Mouse (Mus musculus) hindbrain, embryonic 16.5 days (tissue): ENCODE measurements around the gene Etv3. TPM values are rescaled to one million over a fixed set of nuclear protein-coding genes. Genes with fewer than 3 reads are reported as not detected.

Experiments used
- ATAC-seq: fragments of 200-750 bp; cut with Nextera tagmentation; 2 replicates; pipeline ENCODE4 v1.8.0; 2017; ENCODE audit warnings: moderate TSS enrichment, moderate library complexity
- H3K27ac ChIP-seq: fragments of 300-500 bp; sonication (generic); 2 replicates; pipeline ENCODE4 v1.5.1; 2014; ENCODE audit warnings: low read depth, mild to moderate bottlenecking, control low read depth, low read length, moderate library complexity
- H3K27me3 ChIP-seq: fragments of 300-500 bp; sonication (generic); replicated peaks from 2 replicates; pipeline ENCODE4 v1.6.1; 2014; ENCODE audit warnings: low read length; ENCODE audit not compliant: control insufficient read depth, insufficient read depth
- H3K36me3 ChIP-seq: fragments of 300-500 bp; sonication (generic); 2 replicates; pipeline ENCODE4 v1.6.1; 2014; ENCODE audit warnings: mild to moderate bottlenecking, low read length, moderate library complexity, mixed read lengths; ENCODE audit not compliant: control insufficient read depth, insufficient read depth
- H3K4me1 ChIP-seq: fragments of 300-500 bp; sonication (generic); 2 replicates; pipeline ENCODE4 v1.6.1; 2014; ENCODE audit warnings: low read depth, low read length; ENCODE audit not compliant: control insufficient read depth, insufficient read depth
- H3K4me2 ChIP-seq: fragments of 300-500 bp; sonication (generic); 2 replicates; pipeline ENCODE4 v1.6.1; 2014; ENCODE audit warnings: mild to moderate bottlenecking, low read length, control low read depth, moderate library complexity
- H3K4me3 ChIP-seq: fragments of 300-500 bp; sonication (generic); 2 replicates; pipeline ENCODE4 v1.5.1; 2014; ENCODE audit warnings: mild to moderate bottlenecking, low read length, control low read depth, moderate library complexity
- H3K9ac ChIP-seq: fragments of 300-500 bp; sonication (generic); 2 replicates; pipeline ENCODE4 v1.6.1; 2014; ENCODE audit warnings: low read depth, mild to moderate bottlenecking, control low read depth, low read length, moderate library complexity
- H3K9me3 ChIP-seq: fragments of 300-500 bp; sonication (generic); 2 replicates; pipeline ENCODE4 v1.6.1; 2014; ENCODE audit warnings: mild to moderate bottlenecking, low read length, moderate library complexity; ENCODE audit not compliant: control insufficient read depth
- WGBS: fragments of 180-500 bp; shearing (Covaris S2); extraction: QIAGEN DNeasy Blood & Tissue Kit; methylation state at CpG from one replicate; pipeline ENCODE4 v1.1.7; 2014; 5-methylcytosine and 5-hydroxymethylcytosine counted together
- polyA plus RNA-seq: library from polyadenylated mRNA; unstranded; fragments of >200 nt; fragmentation: Nextera tagmentation; extraction: Ambion mirVana; gene quantifications from 2 replicates; pipeline ENCODE4 v1.2.1, GENCODE M21; 2015

Gene Etv3
- polyA plus RNA-seq, 1 experiment from 2014 or later, result 9.2 TPM

DNA sequence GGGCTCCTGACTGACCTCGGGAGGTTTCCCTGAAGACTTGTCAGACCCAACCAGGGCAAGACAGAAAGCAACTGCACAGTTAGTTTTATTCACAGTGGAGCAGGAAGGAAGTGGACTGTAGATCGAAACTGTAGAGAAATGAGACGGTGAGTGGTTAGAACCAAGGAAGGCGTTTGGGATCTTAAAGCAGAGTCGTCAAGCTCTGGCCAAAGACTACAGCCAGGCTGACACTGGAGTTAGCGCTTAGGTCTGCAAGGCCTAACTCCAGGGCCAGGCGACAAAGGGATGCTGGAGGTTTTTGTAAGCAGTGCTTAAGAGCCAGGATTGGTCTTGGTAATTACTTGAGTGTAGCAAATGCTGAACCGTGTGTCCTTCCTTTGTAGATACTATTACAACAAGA is 3.6 kb downstream of the Etv3 start:
- H3K4me3 ChIP-seq, result no peak overlapping the region
- peaks cover 12% of the 10 kb centered on the region for H3K4me1 ChIP-seq
- H3K4me2 ChIP-seq, result no peak overlapping the region
- WGBS, result 94% methylated on average over 8 of the region's 8 CpGs
- H3K27ac ChIP-seq, result no peak overlapping the region
- ATAC-seq, result no peak
- H3K9ac ChIP-seq, result no peak overlapping the region
- H3K27me3 ChIP-seq, result no peaks in the 10 kb centered on the region
- peaks cover 42% of the 10 kb centered on the region for H3K36me3 ChIP-seq
- no peaks in the 10 kb centered on the region for H3K9me3 ChIP-seq

DNA sequence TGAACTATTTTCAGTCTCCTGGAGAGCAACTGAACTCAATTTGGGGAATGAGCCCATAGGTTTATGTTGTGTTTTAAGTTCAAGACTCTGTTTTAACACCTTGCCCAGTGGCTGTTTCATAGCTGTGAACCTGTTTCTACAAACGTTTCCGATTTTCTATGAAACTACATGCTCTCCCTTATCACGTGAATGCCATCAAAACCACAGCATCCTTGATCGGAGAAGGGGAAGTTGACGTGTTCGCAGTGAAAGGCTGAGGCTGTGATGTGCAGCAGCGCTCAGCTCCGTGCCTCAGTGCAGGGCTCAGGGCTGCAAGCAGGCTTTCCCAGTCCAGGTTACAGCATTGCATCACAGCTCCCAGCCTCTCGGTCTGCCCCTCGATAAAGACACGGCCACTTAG is 4.4 kb downstream of the Etv3 start:
- 93% methylated on average over 11 of the region's 11 CpGs for WGBS
- H3K9me3 ChIP-seq, result no peaks in the 10 kb centered on the region
- no peak overlapping the region for H3K4me2 ChIP-seq
- no peak overlapping the region for H3K27ac ChIP-seq
- H3K4me1 ChIP-seq, result peaks cover 12% of the 10 kb centered on the region
- H3K9ac ChIP-seq, result no peak overlapping the region
- H3K4me3 ChIP-seq, result no peak overlapping the region
- peaks cover 43% of the 10 kb centered on the region for H3K36me3 ChIP-seq
- no peak for ATAC-seq
- H3K27me3 ChIP-seq, result no peaks in the 10 kb centered on the region

DNA sequence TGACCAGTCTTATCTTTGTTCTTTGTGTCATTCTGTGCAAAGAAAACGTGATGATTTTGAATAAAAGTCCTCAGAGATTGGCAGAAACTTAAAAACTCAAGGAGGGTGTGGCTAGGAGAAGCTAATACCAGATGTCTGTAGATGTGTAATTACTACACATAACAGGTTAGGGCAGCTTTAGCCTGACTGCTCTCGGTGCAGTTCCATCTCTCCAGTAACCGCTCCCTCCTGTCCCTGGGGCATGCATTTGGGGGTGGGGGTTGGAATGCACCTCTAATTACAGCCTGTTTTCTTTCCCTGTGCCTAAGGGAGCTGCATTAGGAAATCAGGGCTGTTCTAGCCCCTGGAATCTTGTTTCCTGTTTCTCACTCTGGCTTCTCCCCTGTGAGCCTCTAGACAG is 5.0 kb downstream of the Etv3 start:
- Histone ChIP-seq H3K4me1 (peaks cover 9% of the 10 kb centered on the region), H3K9me3 (no peaks in the 10 kb centered on the region), H3K4me3 (no peak overlapping the region), H3K27ac (no peak overlapping the region), H3K36me3 (peaks cover 48% of the 10 kb centered on the region), H3K9ac (no peak overlapping the region), H3K4me2 (no peak overlapping the region), H3K27me3 (no peaks in the 10 kb centered on the region)
- 96% methylated on average over 3 of the region's 3 CpGs for WGBS
- ATAC-seq, result no peak

DNA sequence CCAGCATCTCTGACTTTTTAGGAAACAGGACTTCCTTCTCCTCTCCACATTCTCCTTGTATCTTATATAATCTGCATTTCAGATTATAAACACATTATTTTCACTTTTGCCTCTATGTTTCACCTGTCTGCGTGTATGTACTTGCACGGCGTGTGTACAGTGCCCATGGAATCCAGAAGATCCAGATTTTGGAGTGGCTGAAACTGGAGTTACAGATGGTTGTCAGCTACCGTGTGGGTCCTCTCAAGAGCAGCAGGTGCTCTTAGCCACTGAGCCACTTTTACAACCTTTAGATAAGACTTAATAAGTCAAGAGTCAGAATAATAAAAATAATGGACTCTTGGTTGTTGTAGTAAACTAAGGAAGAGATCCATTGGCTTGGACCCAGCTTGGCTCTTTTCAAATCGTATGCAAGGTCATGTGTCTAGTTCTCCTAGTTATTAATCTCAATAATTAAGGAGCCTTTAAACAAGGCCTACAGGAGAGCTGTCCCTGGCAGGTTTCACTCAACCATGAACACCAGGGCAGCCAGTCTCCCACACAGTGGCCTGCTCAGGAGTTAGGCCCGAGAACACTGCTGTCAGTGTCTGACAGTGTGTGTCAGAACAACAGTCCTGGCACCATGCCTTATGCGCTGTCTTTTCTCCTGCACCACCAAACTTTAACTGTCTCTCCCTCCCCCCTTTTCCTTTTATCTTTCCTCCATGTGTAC is 8.6 kb downstream of the Etv3 start:
- Histone ChIP-seq H3K4me2 (no peak overlapping the region), H3K9ac (no peak overlapping the region), H3K4me1 (no peaks in the 10 kb centered on the region), H3K36me3 (peaks cover 61% of the 10 kb centered on the region), H3K4me3 (no peak overlapping the region), H3K9me3 (no peaks in the 10 kb centered on the region), H3K27me3 (no peaks in the 10 kb centered on the region), H3K27ac (no peak overlapping the region)
- no peak for ATAC-seq
- WGBS, result 93% methylated on average over 7 of the region's 7 CpGs

DNA sequence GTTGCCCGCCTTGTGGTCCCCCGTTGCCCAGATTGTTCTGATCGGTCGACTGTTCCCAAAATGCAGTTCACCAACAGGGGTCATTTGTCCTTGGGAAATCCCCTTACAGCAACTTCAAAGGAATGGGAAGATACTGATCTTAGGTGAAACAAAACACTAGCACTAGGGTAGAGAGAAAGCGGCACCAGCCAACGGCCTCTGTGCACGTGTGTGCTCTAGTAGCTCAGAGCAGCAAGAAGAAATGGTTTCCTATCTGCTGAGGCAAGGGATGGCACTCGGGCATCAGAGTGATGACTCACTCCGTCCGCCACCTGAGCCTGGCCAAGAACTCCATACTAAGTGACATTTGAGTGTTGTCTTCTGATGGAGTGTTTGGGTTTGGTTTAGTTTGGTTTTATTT is 12.8 kb downstream of the Etv3 start:
- WGBS, result 89% methylated on average over 10 of the region's 10 CpGs
- Histone ChIP-seq H3K27ac (no peak overlapping the region), H3K9me3 (no peaks in the 10 kb centered on the region), H3K36me3 (peaks cover 32% of the 10 kb centered on the region), H3K4me2 (no peak overlapping the region), H3K27me3 (no peaks in the 10 kb centered on the region), H3K9ac (no peak overlapping the region), H3K4me3 (no peak overlapping the region), H3K4me1 (peaks cover 6% of the 10 kb centered on the region; the same call in 1 of the 2 replicates)
- no peak for ATAC-seq

DNA sequence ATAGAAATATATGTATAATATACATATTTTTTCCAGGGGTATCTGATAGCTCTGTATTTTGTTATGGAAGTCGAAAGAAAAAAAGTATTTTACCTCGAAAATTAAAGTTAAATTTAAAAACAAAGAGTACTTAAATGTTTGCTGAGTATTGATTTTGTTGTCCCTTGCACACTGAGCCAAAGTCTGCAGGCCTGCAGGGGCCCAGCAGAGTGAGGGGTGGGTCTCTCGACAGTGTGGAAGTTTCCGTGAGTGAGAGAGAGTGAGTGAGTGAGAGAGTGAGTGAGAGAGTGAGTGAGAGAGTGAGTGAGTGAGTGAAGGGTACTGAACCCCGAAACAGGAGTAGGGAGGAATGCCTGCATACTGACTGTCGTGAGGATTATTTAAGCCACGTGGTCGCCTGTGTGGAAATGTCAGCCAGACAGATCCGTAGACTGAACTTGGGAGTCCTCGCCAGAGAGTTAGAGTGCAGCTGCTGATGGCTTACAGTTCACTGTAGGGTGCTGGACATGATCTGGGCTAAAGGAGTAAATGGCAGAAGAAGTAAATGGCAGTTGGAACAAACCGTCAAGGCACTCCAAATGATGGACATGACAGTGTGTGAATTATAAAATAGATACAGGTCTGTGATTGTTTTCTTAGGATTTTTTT is 14.9 kb downstream of the Etv3 start:
- Histone ChIP-seq H3K27ac (no peak overlapping the region), H3K4me1 (peaks cover 6% of the 10 kb centered on the region; the same call in 1 of the 2 replicates), H3K4me2 (no peak overlapping the region), H3K27me3 (no peaks in the 10 kb centered on the region), H3K4me3 (no peak overlapping the region), H3K9ac (no peak overlapping the region), H3K36me3 (peaks cover 20% of the 10 kb centered on the region), H3K9me3 (no peaks in the 10 kb centered on the region)
- no peak for ATAC-seq
- WGBS, result 73% methylated on average over 11 of the region's 11 CpGs

DNA sequence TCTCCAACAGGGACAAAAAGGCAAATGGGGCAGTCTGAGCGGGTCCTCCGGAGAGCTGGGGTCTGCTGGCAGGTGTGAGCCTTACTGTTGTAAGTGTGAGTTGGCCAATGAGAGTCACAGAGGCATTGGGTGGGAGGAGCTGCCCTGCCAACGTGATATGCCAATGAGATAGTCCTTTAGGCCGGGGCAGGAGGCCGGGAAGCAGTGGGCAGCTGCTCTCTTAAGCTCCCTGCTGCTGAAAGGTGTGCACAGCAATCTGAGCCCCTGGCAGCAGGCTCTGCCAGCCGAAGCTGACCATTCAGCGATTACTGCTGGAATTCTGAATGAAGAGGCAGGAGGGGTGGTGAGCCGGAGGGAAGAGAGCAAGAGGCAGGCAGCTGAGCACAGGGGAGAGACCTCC is 15.5 kb downstream of the Etv3 start:
- no peak for ATAC-seq
- 9% methylated on average over 8 of the region's 8 CpGs for WGBS
- H3K9ac ChIP-seq, result no peak overlapping the region; the same call in 1 of the 2 replicates

DNA sequence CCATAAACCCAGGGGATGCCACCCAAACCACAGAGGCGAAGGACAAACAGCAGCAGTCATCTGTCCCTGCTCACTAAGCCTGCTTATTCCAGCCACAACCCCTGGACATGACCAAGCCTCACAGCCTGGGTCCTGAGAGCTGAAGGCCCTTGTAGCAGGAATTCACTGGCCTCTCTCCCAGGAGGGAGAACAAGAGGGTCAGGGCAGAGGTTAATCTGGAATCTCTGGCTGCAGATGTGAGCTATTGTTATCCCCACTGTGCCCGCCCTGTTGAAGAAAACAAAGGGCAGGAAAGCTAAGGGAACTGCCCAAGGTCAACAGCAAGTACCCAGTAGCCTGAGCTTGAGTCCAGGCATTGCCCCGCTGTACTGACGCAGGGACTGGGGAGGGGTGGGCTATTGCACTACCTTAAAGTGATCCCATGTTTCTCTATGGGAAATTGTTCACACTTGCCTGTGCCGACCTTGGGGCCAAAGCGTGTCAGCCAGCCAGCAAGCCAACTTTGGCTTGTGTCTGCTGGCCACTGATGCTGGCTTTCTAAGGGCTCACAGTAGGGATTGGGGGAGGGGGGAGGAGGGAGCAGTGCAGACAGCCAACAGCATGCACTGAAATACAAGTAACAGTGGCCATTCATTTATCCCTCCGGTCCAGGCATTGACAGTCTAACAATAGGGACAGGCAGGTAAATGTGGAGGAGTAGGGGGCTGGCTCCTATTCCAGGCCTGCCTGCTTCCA is 17.4 kb downstream of the Etv3 start:
- Histone ChIP-seq H3K9ac (no peak overlapping the region), H3K9me3 (no peaks in the 10 kb centered on the region), H3K27ac (no peak overlapping the region), H3K36me3 (no peaks in the 10 kb centered on the region), H3K27me3 (no peaks in the 10 kb centered on the region), H3K4me1 (peaks cover 6% of the 10 kb centered on the region; the same call in 1 of the 2 replicates), H3K4me3 (no peak overlapping the region), H3K4me2 (no peak overlapping the region)
- 28% methylated on average over 7 of the region's 7 CpGs for WGBS
- no peak for ATAC-seq

More for the DNA sequence above, 15.5 kb downstream of the Etv3 start:
- no peaks in the 10 kb centered on the region for H3K9me3 ChIP-seq
- H3K4me3 ChIP-seq, result no peak overlapping the region
- no peak overlapping the region for H3K4me2 ChIP-seq
- H3K27me3 ChIP-seq, result no peaks in the 10 kb centered on the region
- peak overlapping the region; percentile 39; the same call in 1 of the 2 replicates for H3K27ac ChIP-seq
- peaks cover 6% of the 10 kb centered on the region; the same call in 1 of the 2 replicates for H3K4me1 ChIP-seq
- peaks cover 15% of the 10 kb centered on the region for H3K36me3 ChIP-seq

DNA sequence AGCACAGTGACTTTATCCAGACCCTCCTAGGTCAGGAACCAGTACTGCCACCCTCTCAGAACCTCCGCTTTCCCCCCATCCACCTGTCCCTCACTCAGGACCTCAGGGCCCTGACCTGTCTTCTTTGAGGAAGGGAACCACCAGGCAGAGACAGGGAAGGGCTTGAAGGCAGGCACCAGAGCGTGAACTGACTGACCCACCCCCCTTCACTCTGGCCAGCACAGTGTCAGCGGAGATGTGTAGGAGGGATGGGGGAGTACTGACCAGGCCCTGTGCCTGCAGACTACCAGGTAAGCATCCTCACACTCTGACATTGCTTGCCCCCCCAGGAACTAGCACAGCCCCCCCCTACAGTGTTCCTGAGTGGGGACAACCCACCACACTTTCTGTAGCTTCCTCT is 20.3 kb downstream of the Etv3 start:
- H3K9me3 ChIP-seq, result no peaks in the 10 kb centered on the region
- no peak for ATAC-seq
- no peak overlapping the region for H3K27ac ChIP-seq
- H3K4me1 ChIP-seq, result peaks cover 6% of the 10 kb centered on the region; the same call in 1 of the 2 replicates
- H3K36me3 ChIP-seq, result no peaks in the 10 kb centered on the region
- no peaks in the 10 kb centered on the region for H3K27me3 ChIP-seq
- no peak overlapping the region for H3K4me2 ChIP-seq
- 58% methylated on average over 3 of the region's 3 CpGs for WGBS
- H3K9ac ChIP-seq, result no peak overlapping the region
- no peak overlapping the region for H3K4me3 ChIP-seq
